Mouse (Mus musculus): ENCODE data around the gene Vav3. TPM values are rescaled to one million over a fixed set of nuclear protein-coding genes. Genes with fewer than 3 reads are reported as not detected.

Vav3 gene
- polyA plus RNA-seq, 1 experiment, result 1.7 TPM

DNA sequence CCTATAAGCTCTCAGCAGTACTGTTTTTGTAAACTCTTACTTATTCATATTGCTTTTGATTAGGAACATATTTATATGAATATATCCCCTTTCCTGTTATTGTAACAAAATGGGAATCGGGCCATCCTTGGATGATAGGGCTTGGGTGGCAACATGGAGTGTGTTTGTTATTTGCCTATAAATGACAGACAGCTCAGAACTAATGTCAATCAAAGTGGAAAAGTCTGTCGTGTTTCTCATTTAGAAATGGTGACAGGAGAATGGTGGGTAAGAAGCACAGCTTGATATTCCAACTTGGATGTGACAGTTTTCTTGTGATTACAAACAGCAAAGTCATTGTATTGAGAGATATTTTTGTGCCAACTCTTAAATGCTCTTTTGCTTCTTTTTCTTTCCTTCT lies 339.8 kb downstream of the Vav3 start:
- no peak overlapping the region for H3K27ac ChIP-seq (ENCODE audit: insufficient read depth, low read length)
- peaks cover 3% of the 10 kb centered on the region; the same call in 1 of the 2 replicates for H3K36me3 ChIP-seq (ENCODE audit: control insufficient read depth, insufficient read depth, low read length)
- no peaks in the 10 kb centered on the region for H3K27me3 ChIP-seq (ENCODE audit: control insufficient read depth, insufficient read depth, low read length)
- no peaks in the 10 kb centered on the region for H3K4me1 ChIP-seq (ENCODE audit: control insufficient read depth, insufficient read depth, insufficient read length)
- TF ChIP-seq CTCF (IDR thresholded peaks at IDR 0.05; ENCODE audit: extremely low read depth, insufficient read depth, insufficient read length, insufficient replicate concordance) (no peak), POLR2A (IDR thresholded peaks at IDR 0.05; ENCODE audit: low read depth, low read length) (no peak)
- 83% methylated on average over 2 of the region's 2 CpGs for WGBS
- no peak overlapping the region for H3K4me3 ChIP-seq (ENCODE audit: extremely low read depth, insufficient read depth, insufficient read length)
- DNase-seq (ENCODE audit: low read depth in 1 of 2, low spot score in 2 of 2), result no peak

DNA sequence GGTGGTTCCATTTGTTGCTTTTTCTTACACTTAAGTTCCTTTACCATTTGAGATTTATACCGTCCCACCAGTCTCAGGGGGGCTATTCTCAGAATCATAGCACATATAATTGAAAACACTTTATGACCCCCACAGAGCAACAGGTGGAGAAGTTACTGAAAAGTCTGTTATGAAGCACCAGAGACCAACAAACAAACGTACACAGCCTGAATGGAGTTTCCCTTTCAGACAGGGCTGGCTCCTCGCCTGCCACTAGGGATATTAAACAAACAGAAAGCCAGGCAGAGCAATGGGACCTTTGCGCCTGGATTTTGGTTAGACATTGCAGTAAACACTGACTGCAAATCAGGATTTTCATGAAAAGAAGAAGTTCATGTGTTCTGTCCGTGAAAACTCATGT lies 341.4 kb downstream of the Vav3 start:
- no peak for TF ChIP-seq POLR2A (IDR thresholded peaks at IDR 0.05; ENCODE audit: low read depth, low read length)
- TF ChIP-seq CTCF (IDR thresholded peaks at IDR 0.05; ENCODE audit: extremely low read depth, insufficient read depth, insufficient read length, insufficient replicate concordance), result no peak
- no peak for DNase-seq (ENCODE audit: low read depth in 1 of 2, low spot score in 2 of 2)
- H3K27ac ChIP-seq (ENCODE audit: insufficient read depth, low read length), result no peak overlapping the region
- H3K4me1 ChIP-seq (ENCODE audit: control insufficient read depth, insufficient read depth, insufficient read length), result no peaks in the 10 kb centered on the region
- no peak overlapping the region for H3K4me3 ChIP-seq (ENCODE audit: extremely low read depth, insufficient read depth, insufficient read length)
- 89% methylated on average over 5 of the region's 5 CpGs for WGBS
- H3K36me3 ChIP-seq (ENCODE audit: control insufficient read depth, insufficient read depth, low read length), result peaks cover 3% of the 10 kb centered on the region; the same call in 1 of the 2 replicates
- no peaks in the 10 kb centered on the region for H3K27me3 ChIP-seq (ENCODE audit: control insufficient read depth, insufficient read depth, low read length)

DNA sequence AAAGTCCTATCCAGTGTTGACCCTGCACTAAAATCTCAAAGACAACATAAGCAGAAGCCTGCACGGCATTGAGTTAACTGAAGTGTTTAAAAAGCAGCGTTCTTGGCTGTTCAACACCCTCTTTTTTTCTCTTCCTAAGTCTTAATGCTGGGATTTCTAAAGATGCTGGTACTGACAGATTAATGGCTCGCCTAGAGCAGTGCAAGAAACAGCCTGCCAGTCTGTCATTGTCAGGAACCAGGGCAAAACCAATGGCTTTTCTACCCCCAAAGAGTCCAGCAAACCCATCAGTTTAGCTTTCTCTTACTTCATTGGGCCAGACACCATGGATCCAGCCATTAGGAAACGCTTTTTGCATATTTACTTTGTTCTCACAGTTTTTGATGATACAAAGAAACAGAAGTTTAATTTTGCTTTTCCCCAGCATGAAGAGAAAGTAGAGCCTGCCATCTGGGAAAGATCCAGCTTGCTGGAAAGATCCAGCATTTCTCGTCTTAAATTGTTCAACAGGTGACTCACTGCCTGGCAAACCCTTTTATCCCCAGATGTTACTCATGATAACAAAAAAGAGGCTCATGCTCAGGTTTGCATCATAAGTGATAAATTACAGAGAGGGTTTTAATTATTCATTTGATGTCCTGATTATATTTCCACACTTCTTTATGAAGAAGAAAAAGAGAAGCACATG lies 343.3 kb downstream of the Vav3 start:
- Histone ChIP-seq H3K36me3 (ENCODE audit: control insufficient read depth, insufficient read depth, low read length) (peaks cover 3% of the 10 kb centered on the region; the same call in 1 of the 2 replicates), H3K4me1 (ENCODE audit: control insufficient read depth, insufficient read depth, insufficient read length) (no peaks in the 10 kb centered on the region), H3K27ac (ENCODE audit: insufficient read depth, low read length) (no peak overlapping the region), H3K27me3 (ENCODE audit: control insufficient read depth, insufficient read depth, low read length) (no peaks in the 10 kb centered on the region), H3K4me3 (ENCODE audit: extremely low read depth, insufficient read depth, insufficient read length) (no peak overlapping the region)
- no peak for DNase-seq (ENCODE audit: low read depth in 1 of 2, low spot score in 2 of 2)
- WGBS, result 88% methylated on average over 5 of the region's 5 CpGs
- TF ChIP-seq POLR2A (IDR thresholded peaks at IDR 0.05; ENCODE audit: low read depth, low read length), result no peak
- TF ChIP-seq CTCF (IDR thresholded peaks at IDR 0.05; ENCODE audit: extremely low read depth, insufficient read depth, insufficient read length, insufficient replicate concordance), result no peak

DNA sequence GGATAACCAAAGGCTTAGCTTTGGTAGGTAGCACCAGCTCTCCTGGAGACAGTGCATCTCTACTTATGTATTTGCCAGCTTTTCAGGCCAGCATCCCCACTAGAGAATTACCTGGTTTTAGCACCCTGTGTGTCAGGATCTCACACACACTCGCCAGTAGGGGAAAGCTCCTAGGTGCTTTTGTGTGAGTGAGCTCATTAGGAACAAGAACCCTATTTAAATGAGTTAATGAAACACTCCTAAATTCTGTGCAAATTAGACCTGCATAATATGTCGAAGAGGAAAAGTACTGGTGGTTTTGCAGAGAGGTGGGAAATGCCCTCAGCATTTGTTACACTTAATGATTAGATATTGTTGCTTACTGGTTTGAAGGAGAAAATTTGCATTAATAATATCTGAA lies 350.1 kb downstream of the Vav3 start:
- TF ChIP-seq POLR2A (IDR thresholded peaks at IDR 0.05; ENCODE audit: low read depth, low read length), result no peak
- TF ChIP-seq CTCF (IDR thresholded peaks at IDR 0.05; ENCODE audit: extremely low read depth, insufficient read depth, insufficient read length, insufficient replicate concordance), result no peak
- DNase-seq (ENCODE audit: low read depth in 1 of 2, low spot score in 2 of 2), result no peak
- Histone ChIP-seq H3K4me3 (ENCODE audit: extremely low read depth, insufficient read depth, insufficient read length) (no peak overlapping the region), H3K4me1 (ENCODE audit: control insufficient read depth, insufficient read depth, insufficient read length) (no peaks in the 10 kb centered on the region), H3K27me3 (ENCODE audit: control insufficient read depth, insufficient read depth, low read length) (no peaks in the 10 kb centered on the region), H3K36me3 (ENCODE audit: control insufficient read depth, insufficient read depth, low read length) (no peaks in the 10 kb centered on the region), H3K27ac (ENCODE audit: insufficient read depth, low read length) (no peak overlapping the region)
- 87% methylated on average over 2 of the region's 2 CpGs for WGBS

GRCm38 (mm10) chr3:109692613-109693012 lies 352.2 kb downstream of the Vav3 start:
- 86% methylated on average over 3 of the region's 3 CpGs for whole genome bisulfite sequencing
- Histone ChIP-seq H3K4me3 (ENCODE audit: extremely low read depth, insufficient read depth, insufficient read length) (no peak overlapping the region), H3K27me3 (ENCODE audit: control insufficient read depth, insufficient read depth, low read length) (no peaks in the 10 kb centered on the region), H3K27ac (ENCODE audit: insufficient read depth, low read length) (no peak overlapping the region), H3K36me3 (ENCODE audit: control insufficient read depth, insufficient read depth, low read length) (no peaks in the 10 kb centered on the region), H3K4me1 (ENCODE audit: control insufficient read depth, insufficient read depth, insufficient read length) (no peaks in the 10 kb centered on the region)
- no peak for TF ChIP-seq POLR2A (IDR thresholded peaks at IDR 0.05; ENCODE audit: low read depth, low read length)
- no peak for TF ChIP-seq CTCF (IDR thresholded peaks at IDR 0.05; ENCODE audit: extremely low read depth, insufficient read depth, insufficient read length, insufficient replicate concordance)
- DNase-seq (ENCODE audit: low read depth in 1 of 2, low spot score in 2 of 2), result no peak

DNA sequence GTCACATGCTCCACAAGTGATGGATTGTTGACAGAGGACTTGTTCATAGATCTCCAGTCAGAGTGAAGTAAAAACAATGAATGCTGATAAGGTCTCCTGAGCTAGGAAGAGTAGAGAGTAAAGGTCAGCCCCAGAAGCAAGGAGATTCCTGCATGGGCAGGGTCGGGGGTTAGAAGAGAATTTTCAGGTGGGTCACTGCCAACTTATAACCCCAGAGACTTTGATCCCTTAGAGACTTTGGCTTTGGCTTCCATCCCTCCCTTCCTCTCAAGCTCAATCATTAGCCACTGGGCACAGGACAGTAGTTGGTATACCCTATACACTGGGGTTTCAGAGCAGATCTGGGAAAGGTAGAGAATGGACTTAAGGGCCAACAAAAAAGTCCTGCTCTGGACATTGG lies 360.8 kb downstream of the Vav3 start:
- WGBS, result 82% methylated on average over 1 of the region's 1 CpGs
- no peak for TF ChIP-seq POLR2A (IDR thresholded peaks at IDR 0.05; ENCODE audit: low read depth, low read length)
- no peak for TF ChIP-seq CTCF (IDR thresholded peaks at IDR 0.05; ENCODE audit: extremely low read depth, insufficient read depth, insufficient read length, insufficient replicate concordance)

GRCm38 (mm10) chr3:109707786-109708460 lies 367.5 kb downstream of the Vav3 start:
- H3K36me3 ChIP-seq (ENCODE audit: control insufficient read depth, insufficient read depth, low read length), result no peaks in the 10 kb centered on the region
- H3K27ac ChIP-seq (ENCODE audit: insufficient read depth, low read length), result no peak overlapping the region
- no peak for DNase-seq (ENCODE audit: low read depth in 1 of 2, low spot score in 2 of 2)
- no peaks in the 10 kb centered on the region for H3K4me1 ChIP-seq (ENCODE audit: control insufficient read depth, insufficient read depth, insufficient read length)
- TF ChIP-seq POLR2A (IDR thresholded peaks at IDR 0.05; ENCODE audit: low read depth, low read length) (no peak), CTCF (IDR thresholded peaks at IDR 0.05; ENCODE audit: extremely low read depth, insufficient read depth, insufficient read length, insufficient replicate concordance) (no peak)
- H3K4me3 ChIP-seq (ENCODE audit: extremely low read depth, insufficient read depth, insufficient read length), result no peak overlapping the region
- WGBS, result 81% methylated on average over 2 of the region's 2 CpGs
- H3K27me3 ChIP-seq (ENCODE audit: control insufficient read depth, insufficient read depth, low read length), result no peaks in the 10 kb centered on the region

More for the DNA sequence above, 360.8 kb downstream of the Vav3 start:
- no peak for DNase-seq (ENCODE audit: low read depth in 1 of 2, low spot score in 2 of 2)
- no peak overlapping the region for H3K27ac ChIP-seq (ENCODE audit: insufficient read depth, low read length)
- no peaks in the 10 kb centered on the region for H3K27me3 ChIP-seq (ENCODE audit: control insufficient read depth, insufficient read depth, low read length)
- no peak overlapping the region for H3K4me3 ChIP-seq (ENCODE audit: extremely low read depth, insufficient read depth, insufficient read length)
- no peaks in the 10 kb centered on the region for H3K4me1 ChIP-seq (ENCODE audit: control insufficient read depth, insufficient read depth, insufficient read length)
- H3K36me3 ChIP-seq (ENCODE audit: control insufficient read depth, insufficient read depth, low read length), result no peaks in the 10 kb centered on the region
